Mouse (Mus musculus) spleen, postnatal 14 days (tissue): ENCODE measurements around the gene Rdh7.
A peak's percentile ranks its signal among the peaks of the same experiment; 100 is the strongest.
"Not testable (repeated sequence)": the region's sequence is repeated elsewhere in the genome, so short reads cannot be mapped to it uniquely, and the experiment has no call there.

ENCODE experiments used
- DNase-seq, 2 experiments: peaks; one replicate each; pipeline ENCODE4 v3.0.0; 2021 to 2022; ENCODE audit warnings: low spot score in 2 of 2

Rdh7 gene

GRCm38 (mm10) chr10:127888605-127889004 is at the start of gene Rdh7:
Gene Rdh7 (minus strand): TSS chr10:127888817.
- no peak for DNase-seq

GRCm38 (mm10) chr10:127937428-127938010 is 48.9 kb upstream of the Rdh7 start:
- DNase-seq, result peak in 1 of 2 experiments; percentile 31

- DNase-seq, result no peak
Observed at GRCm38 (mm10) chr10:127936747-127937409, 48.3 kb upstream of the Rdh7 start.

- DNase-seq, result no peak
Observed at GRCm38 (mm10) chr10:127936271-127936670, 47.7 kb upstream of the Rdh7 start.

- no peak for DNase-seq
Observed at GRCm38 (mm10) chr10:127932290-127932926, 43.8 kb upstream of the Rdh7 start.

GRCm38 (mm10) chr10:127927737-127928136 is 39.1 kb upstream of the Rdh7 start:
- no peak for DNase-seq

GRCm38 (mm10) chr10:127924597-127925378 is 36.2 kb upstream of the Rdh7 start:
- no peak for DNase-seq

GRCm38 (mm10) chr10:127923024-127923423 is 34.4 kb upstream of the Rdh7 start:
- DNase-seq, result no peak

- no peak for DNase-seq
Observed at GRCm38 (mm10) chr10:127922241-127922640, 33.6 kb upstream of the Rdh7 start.

GRCm38 (mm10) chr10:127917651-127918050 is 29.0 kb upstream of the Rdh7 start:
- DNase-seq, result no peak

GRCm38 (mm10) chr10:127917183-127917582 is 28.6 kb upstream of the Rdh7 start:
- not testable (repeated sequence) for DNase-seq

- DNase-seq, result no peak
Observed at GRCm38 (mm10) chr10:127915578-127915977, 27.0 kb upstream of the Rdh7 start.

- DNase-seq, result no peak
Observed at GRCm38 (mm10) chr10:127907386-127907951, 18.9 kb upstream of the Rdh7 start.

- no peak for DNase-seq
Observed at GRCm38 (mm10) chr10:127906138-127906537, 17.5 kb upstream of the Rdh7 start.

- DNase-seq, result no peak
Observed at GRCm38 (mm10) chr10:127904718-127905446, 16.3 kb upstream of the Rdh7 start.

GRCm38 (mm10) chr10:127903116-127903515 is 14.5 kb upstream of the Rdh7 start:
- DNase-seq, result no peak

- no peak for DNase-seq
Observed at GRCm38 (mm10) chr10:127901751-127902150, 13.1 kb upstream of the Rdh7 start.

- no peak for DNase-seq
Observed at GRCm38 (mm10) chr10:127899783-127900182, 11.2 kb upstream of the Rdh7 start.

- DNase-seq, result no peak
Observed at GRCm38 (mm10) chr10:127898218-127898617, 9.6 kb upstream of the Rdh7 start, which contains the start of gene Sdr9c7. Gene Sdr9c7 (plus strand): TSS chr10:127898518.

GRCm38 (mm10) chr10:127897506-127897905 is 8.9 kb upstream of the Rdh7 start:
- DNase-seq, result no peak

- no peak for DNase-seq
Observed at GRCm38 (mm10) chr10:127896705-127897104, 8.1 kb upstream of the Rdh7 start.
